Mouse (Mus musculus): ENCODE data around the gene Eif2s1. TPM values are rescaled to one million over a fixed set of nuclear protein-coding genes. Genes with fewer than 3 reads are reported as not detected.

Gene Eif2s1
- polyA plus RNA-seq, 1 experiment from 2014 or later, result 249 TPM

GRCm38 (mm10) chr12:78868115-78868514 is 6.5 kb downstream of the Eif2s1 start:
- DNase-seq (ENCODE audit: low spot score, missing footprints) (no peak), ATAC-seq (ENCODE audit: low FRiP score) (no peak)
- no peaks in the 10 kb centered on the region for H3K36me3 ChIP-seq (ENCODE audit: control insufficient read depth, insufficient read depth, low read length)
- H3K9me3 ChIP-seq (ENCODE audit: control insufficient read depth, low read length), result no peaks in the 10 kb centered on the region
- no peak overlapping the region for H3K9ac ChIP-seq (ENCODE audit: low read length)
- H3K4me3 ChIP-seq (ENCODE audit: low read depth, low read length), result no peak overlapping the region
- H3K4me1 ChIP-seq (ENCODE audit: control insufficient read depth, insufficient read depth, low read length), result peaks cover 2% of the 10 kb centered on the region
- WGBS, result 93% methylated on average over 1 of the region's 1 CpGs
- no peak overlapping the region for H3K27ac ChIP-seq (ENCODE audit: low read depth, low read length)
- H3K4me2 ChIP-seq, result no peak overlapping the region
- H3K27me3 ChIP-seq (ENCODE audit: control insufficient read depth, insufficient read depth, low read length), result no peaks in the 10 kb centered on the region

GRCm38 (mm10) chr12:78874581-78874980 is 13.0 kb downstream of the Eif2s1 start:
- ATAC-seq (ENCODE audit: low FRiP score), result no peak
- DNase-seq (ENCODE audit: low spot score, missing footprints), result no peak
- no peaks in the 10 kb centered on the region for H3K9me3 ChIP-seq (ENCODE audit: control insufficient read depth, low read length)
- peaks cover 12% of the 10 kb centered on the region; the same call in 1 of the 2 replicates for H3K36me3 ChIP-seq (ENCODE audit: control insufficient read depth, insufficient read depth, low read length)
- no peaks in the 10 kb centered on the region for H3K4me1 ChIP-seq (ENCODE audit: control insufficient read depth, insufficient read depth, low read length)
- H3K27me3 ChIP-seq (ENCODE audit: control insufficient read depth, insufficient read depth, low read length), result no peaks in the 10 kb centered on the region
- H3K4me3 ChIP-seq (ENCODE audit: low read depth, low read length), result no peak overlapping the region
- WGBS, result 96% methylated on average over 3 of the region's 3 CpGs
- no peak overlapping the region for H3K4me2 ChIP-seq
- H3K9ac ChIP-seq (ENCODE audit: low read length), result no peak overlapping the region
- no peak overlapping the region for H3K27ac ChIP-seq (ENCODE audit: low read depth, low read length)

DNA sequence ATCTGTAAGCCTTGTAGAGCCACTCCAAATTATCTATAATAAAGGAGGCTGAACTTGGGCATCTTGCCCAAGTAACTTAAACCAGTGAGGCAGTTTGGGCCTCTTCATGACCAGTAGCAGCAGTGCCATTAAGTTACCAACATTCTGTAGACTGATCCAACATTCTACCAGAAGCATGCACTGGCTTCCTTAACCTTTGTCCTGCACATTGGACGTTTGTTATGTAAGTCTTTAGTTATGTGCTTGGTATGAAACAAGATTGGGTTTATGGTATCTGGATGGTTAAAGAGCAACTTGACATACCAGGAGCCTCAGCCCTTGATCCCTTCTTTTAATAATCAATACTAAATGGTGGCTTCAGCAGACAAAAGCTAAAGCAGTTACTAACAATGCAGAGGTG is 28.4 kb downstream of the Eif2s1 start:
- ATAC-seq (ENCODE audit: low FRiP score) (no peak), DNase-seq (ENCODE audit: low spot score, missing footprints) (no peak)
- H3K9ac ChIP-seq (ENCODE audit: low read length), result no peak overlapping the region
- no peaks in the 10 kb centered on the region for H3K9me3 ChIP-seq (ENCODE audit: control insufficient read depth, low read length)
- H3K27ac ChIP-seq (ENCODE audit: low read depth, low read length), result no peak overlapping the region
- no peak overlapping the region for H3K4me3 ChIP-seq (ENCODE audit: low read depth, low read length)
- H3K4me1 ChIP-seq (ENCODE audit: control insufficient read depth, insufficient read depth, low read length), result no peaks in the 10 kb centered on the region
- 68% methylated on average over 1 of the region's 1 CpGs for WGBS
- H3K36me3 ChIP-seq (ENCODE audit: control insufficient read depth, insufficient read depth, low read length), result peaks cover 3% of the 10 kb centered on the region; the same call in 1 of the 2 replicates
- no peak overlapping the region for H3K4me2 ChIP-seq
- H3K27me3 ChIP-seq (ENCODE audit: control insufficient read depth, insufficient read depth, low read length), result no peaks in the 10 kb centered on the region

GRCm38 (mm10) chr12:78891149-78891548 is 29.5 kb downstream of the Eif2s1 start:
- Histone ChIP-seq H3K9ac (ENCODE audit: low read length) (no peak overlapping the region), H3K27me3 (ENCODE audit: control insufficient read depth, insufficient read depth, low read length) (no peaks in the 10 kb centered on the region), H3K27ac (ENCODE audit: low read depth, low read length) (no peak overlapping the region), H3K9me3 (ENCODE audit: control insufficient read depth, low read length) (no peaks in the 10 kb centered on the region), H3K4me3 (ENCODE audit: low read depth, low read length) (no peak overlapping the region), H3K36me3 (ENCODE audit: control insufficient read depth, insufficient read depth, low read length) (no peaks in the 10 kb centered on the region; the same call in 1 of the 2 replicates), H3K4me2 (no peak overlapping the region), H3K4me1 (ENCODE audit: control insufficient read depth, insufficient read depth, low read length) (no peaks in the 10 kb centered on the region)
- DNase-seq (ENCODE audit: low spot score, missing footprints) (no peak), ATAC-seq (ENCODE audit: low FRiP score) (no peak)
- WGBS, result 79% methylated on average over 2 of the region's 2 CpGs

GRCm38 (mm10) chr12:78897861-78898260 is 36.2 kb downstream of the Eif2s1 start:
- H3K9me3 ChIP-seq (ENCODE audit: control insufficient read depth, low read length), result no peaks in the 10 kb centered on the region
- H3K4me2 ChIP-seq, result no peak overlapping the region
- 96% methylated on average over 1 of the region's 1 CpGs for WGBS
- H3K9ac ChIP-seq (ENCODE audit: low read length), result no peak overlapping the region
- H3K27ac ChIP-seq (ENCODE audit: low read depth, low read length), result no peak overlapping the region
- no peak for ATAC-seq (ENCODE audit: low FRiP score)
- no peaks in the 10 kb centered on the region for H3K27me3 ChIP-seq (ENCODE audit: control insufficient read depth, insufficient read depth, low read length)
- H3K36me3 ChIP-seq (ENCODE audit: control insufficient read depth, insufficient read depth, low read length), result no peaks in the 10 kb centered on the region
- peak; percentile 17 for DNase-seq (ENCODE audit: low spot score, missing footprints)
- H3K4me1 ChIP-seq (ENCODE audit: control insufficient read depth, insufficient read depth, low read length), result no peaks in the 10 kb centered on the region
- no peak overlapping the region for H3K4me3 ChIP-seq (ENCODE audit: low read depth, low read length)

- Histone ChIP-seq H3K36me3 (ENCODE audit: control insufficient read depth, insufficient read depth, low read length) (no peaks in the 10 kb centered on the region), H3K9me3 (ENCODE audit: control insufficient read depth, low read length) (no peaks in the 10 kb centered on the region), H3K4me3 (ENCODE audit: low read depth, low read length) (no peak overlapping the region), H3K4me2 (no peak overlapping the region), H3K27ac (ENCODE audit: low read depth, low read length) (no peak overlapping the region), H3K4me1 (ENCODE audit: control insufficient read depth, insufficient read depth, low read length) (no peaks in the 10 kb centered on the region), H3K9ac (ENCODE audit: low read length) (no peak overlapping the region), H3K27me3 (ENCODE audit: control insufficient read depth, insufficient read depth, low read length) (no peaks in the 10 kb centered on the region)
- ATAC-seq (ENCODE audit: low FRiP score), result no peak
- WGBS, result 89% methylated on average over 5 of the region's 5 CpGs
- DNase-seq (ENCODE audit: low spot score, missing footprints), result no peak
Measured at GRCm38 (mm10) chr12:78901467-78901866, 39.8 kb downstream of the Eif2s1 start.

DNA sequence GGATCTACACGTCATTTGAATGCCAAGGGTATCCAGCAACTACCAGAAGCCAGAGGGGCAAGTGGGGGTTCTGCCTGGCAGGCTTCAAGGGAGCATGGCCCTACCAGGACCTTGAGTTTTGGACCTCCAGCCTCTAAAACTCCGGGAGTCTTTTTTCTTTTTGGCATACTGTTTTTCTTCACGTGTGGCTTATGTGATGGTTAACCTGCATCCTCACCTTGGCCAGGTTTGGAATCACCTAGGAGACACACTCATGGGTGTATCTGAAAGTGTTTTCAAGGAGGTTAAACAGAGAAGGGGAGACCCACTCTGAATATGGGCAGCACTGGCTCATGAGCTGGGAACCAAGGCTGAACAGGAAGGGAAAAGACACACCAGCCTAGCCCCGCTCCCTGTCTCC is 41.7 kb downstream of the Eif2s1 start:
- ATAC-seq (ENCODE audit: low FRiP score) (no peak), DNase-seq (ENCODE audit: low spot score, missing footprints) (no peak)
- H3K36me3 ChIP-seq (ENCODE audit: control insufficient read depth, insufficient read depth, low read length), result no peaks in the 10 kb centered on the region
- peaks cover 4% of the 10 kb centered on the region for H3K4me1 ChIP-seq (ENCODE audit: control insufficient read depth, insufficient read depth, low read length)
- H3K9me3 ChIP-seq (ENCODE audit: control insufficient read depth, low read length), result no peaks in the 10 kb centered on the region
- no peak overlapping the region for H3K4me2 ChIP-seq
- H3K27ac ChIP-seq (ENCODE audit: low read depth, low read length), result no peak overlapping the region
- WGBS, result 90% methylated on average over 4 of the region's 4 CpGs
- H3K9ac ChIP-seq (ENCODE audit: low read length), result no peak overlapping the region
- H3K27me3 ChIP-seq (ENCODE audit: control insufficient read depth, insufficient read depth, low read length), result peaks cover 14% of the 10 kb centered on the region
- no peak overlapping the region for H3K4me3 ChIP-seq (ENCODE audit: low read depth, low read length)

- WGBS, result 84% methylated on average over 5 of the region's 7 CpGs
- H3K27me3 ChIP-seq (ENCODE audit: control insufficient read depth, insufficient read depth, low read length), result peaks cover 14% of the 10 kb centered on the region
- ATAC-seq (ENCODE audit: low FRiP score), result no peak
Measured at GRCm38 (mm10) chr12:78904499-78904898, 42.9 kb downstream of the Eif2s1 start.

DNA sequence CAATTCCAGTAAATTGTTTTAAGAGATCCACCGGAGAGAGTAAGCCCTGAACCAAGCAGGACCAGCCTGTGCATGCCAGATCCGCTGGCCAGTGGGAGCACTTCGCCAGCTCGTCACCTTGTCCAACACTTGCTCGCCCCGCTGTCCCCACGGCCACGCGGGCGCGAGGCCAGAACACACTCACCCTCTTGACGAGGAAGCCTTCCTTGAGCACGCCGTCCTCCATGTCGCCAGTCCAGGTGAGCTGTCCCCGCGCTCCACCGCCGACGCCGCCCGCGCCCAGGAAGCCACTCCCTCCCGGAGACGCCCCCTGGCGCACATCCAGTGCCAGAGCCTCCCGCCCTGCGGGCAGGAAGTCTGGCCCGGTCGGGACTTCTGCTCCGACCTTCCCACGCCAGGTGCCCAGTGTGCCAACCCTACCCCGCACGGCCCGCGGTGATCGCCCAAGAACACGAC is 45.1 kb downstream of the Eif2s1 start, which contains the start of gene Plek2:
Plek2 (minus strand) TSS at position 258 of the 456 bp plus-strand sequence.
- DNase-seq (ENCODE audit: low spot score, missing footprints) (peak; percentile 91), ATAC-seq (ENCODE audit: low FRiP score) (peak; percentile 74)
- Histone ChIP-seq H3K9me3 (ENCODE audit: control insufficient read depth, low read length) (no peaks in the 10 kb centered on the region; the same call in 1 of the 2 replicates), H3K36me3 (ENCODE audit: control insufficient read depth, insufficient read depth, low read length) (no peaks in the 10 kb centered on the region), H3K27me3 (ENCODE audit: control insufficient read depth, insufficient read depth, low read length) (peaks cover 32% of the 10 kb centered on the region), H3K9ac (ENCODE audit: low read length) (peak within 1 kb of the TSS; percentile 54), H3K4me1 (ENCODE audit: control insufficient read depth, insufficient read depth, low read length) (peaks cover 10% of the 10 kb centered on the region), H3K4me2 (peak within 1 kb of the TSS; percentile 82), H3K27ac (ENCODE audit: low read depth, low read length) (no peak within 1 kb of the TSS), H3K4me3 (ENCODE audit: low read depth, low read length) (peak within 1 kb of the TSS; percentile 41)
- WGBS, result 2% methylated on average over 38 of the region's 38 CpGs

More at GRCm38 (mm10) chr12:78904499-78904898, 42.9 kb downstream of the Eif2s1 start:
- peaks cover 4% of the 10 kb centered on the region for H3K4me1 ChIP-seq (ENCODE audit: control insufficient read depth, insufficient read depth, low read length)
- H3K36me3 ChIP-seq (ENCODE audit: control insufficient read depth, insufficient read depth, low read length), result no peaks in the 10 kb centered on the region
- peak; percentile 21 for DNase-seq (ENCODE audit: low spot score, missing footprints)
- no peak overlapping the region for H3K9ac ChIP-seq (ENCODE audit: low read length)
- H3K4me3 ChIP-seq (ENCODE audit: low read depth, low read length), result no peak overlapping the region
- no peak overlapping the region for H3K4me2 ChIP-seq
- no peak overlapping the region for H3K27ac ChIP-seq (ENCODE audit: low read depth, low read length)
- no peaks in the 10 kb centered on the region; the same call in 1 of the 2 replicates for H3K9me3 ChIP-seq (ENCODE audit: control insufficient read depth, low read length)

Data from midbrain, embryonic 11.5 days (tissue).